Mouse (Mus musculus) C2C12 (cell line): ENCODE data around the gene Akap9.

Source experiments
- CEBPB ChIP-seq: IDR thresholded peaks from one replicate; pipeline ENCODE4 v1.6.1; 2011; ENCODE audit warnings: low read depth, mild to moderate bottlenecking, control low read depth, moderate library complexity
- CTCF ChIP-seq: IDR thresholded peaks from one replicate; pipeline ENCODE4 v1.5.1; 2011; ENCODE audit not compliant: control insufficient read depth, insufficient read depth, insufficient read length
- MAX ChIP-seq: IDR thresholded peaks from one replicate; pipeline ENCODE4 v1.6.1; 2011; ENCODE audit warnings: mild to moderate bottlenecking, control low read depth
- MYOD1 ChIP-seq: IDR thresholded peaks from one replicate; pipeline ENCODE4 v1.6.1; 2011; ENCODE audit warnings: low read depth; ENCODE audit not compliant: control insufficient read depth, insufficient read length
- MYOG ChIP-seq: IDR thresholded peaks from one replicate; pipeline ENCODE4 v1.6.1; 2011; ENCODE audit not compliant: control insufficient read depth, insufficient read length; ENCODE audit errors: extremely low read depth
- USF1 ChIP-seq: IDR thresholded peaks from one replicate; pipeline ENCODE4 v1.6.1; 2011; ENCODE audit warnings: low read depth, mild to moderate bottlenecking, control low read depth, moderate library complexity

DNA sequence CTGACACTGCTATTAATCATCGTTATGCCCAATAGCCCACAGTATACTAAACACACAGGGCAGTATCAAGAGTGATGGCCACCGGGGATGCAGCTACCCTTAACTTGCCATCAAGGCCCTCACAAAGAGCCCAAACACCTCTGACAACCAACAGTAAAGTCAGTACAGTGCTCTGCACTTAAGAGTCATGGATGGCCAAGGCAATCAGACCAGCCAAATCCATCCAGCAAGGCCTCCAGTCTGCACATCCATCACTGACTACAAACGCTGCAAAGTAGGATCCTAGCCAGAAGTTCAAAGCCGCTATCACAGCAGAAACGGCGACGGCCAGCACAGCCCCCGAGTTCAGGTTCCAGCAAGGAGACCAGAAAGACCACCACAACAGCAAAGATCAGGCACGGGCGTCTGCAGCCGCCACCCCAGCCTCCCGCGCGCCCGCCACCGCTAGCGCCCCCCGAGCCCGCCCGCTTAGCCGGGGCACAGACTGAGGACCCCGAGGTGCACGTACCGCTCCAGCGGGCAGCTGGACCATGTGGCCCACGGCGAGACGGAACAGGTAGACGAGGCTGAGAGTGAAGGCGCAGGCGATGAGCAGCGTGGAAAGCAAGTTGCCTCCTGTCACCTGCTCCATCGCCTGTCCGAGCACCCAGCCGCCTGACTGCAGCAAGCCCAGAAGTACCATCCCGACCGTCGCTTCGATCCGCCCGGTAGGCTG lies 175.9 kb downstream of the Akap9 start:
- TF ChIP-seq CTCF (no peak), CEBPB (no peak), MAX (no peak), USF1 (no peak), MYOD1 (no peak), MYOG (no peak)
